Mouse (Mus musculus) leukemia stem cell, adult 10-12 weeks (primary cell): Measurements from ENCODE around the gene Tmem242. TPM values are rescaled to one million over a fixed set of nuclear protein-coding genes. Genes with fewer than 3 reads are reported as not detected.

Experiments used
- polyA plus RNA-seq: library from polyadenylated mRNA; stranded (reverse); fragments of >175 nt; gene quantifications from 2 replicates; pipeline ENCODE4 v1.2.3, GENCODE M21; 2012; ENCODE audit warnings: low replicate concordance

The Tmem242 gene
- polyA plus RNA-seq = 3.2 and 26.5 TPM in 2 replicates

DNA sequence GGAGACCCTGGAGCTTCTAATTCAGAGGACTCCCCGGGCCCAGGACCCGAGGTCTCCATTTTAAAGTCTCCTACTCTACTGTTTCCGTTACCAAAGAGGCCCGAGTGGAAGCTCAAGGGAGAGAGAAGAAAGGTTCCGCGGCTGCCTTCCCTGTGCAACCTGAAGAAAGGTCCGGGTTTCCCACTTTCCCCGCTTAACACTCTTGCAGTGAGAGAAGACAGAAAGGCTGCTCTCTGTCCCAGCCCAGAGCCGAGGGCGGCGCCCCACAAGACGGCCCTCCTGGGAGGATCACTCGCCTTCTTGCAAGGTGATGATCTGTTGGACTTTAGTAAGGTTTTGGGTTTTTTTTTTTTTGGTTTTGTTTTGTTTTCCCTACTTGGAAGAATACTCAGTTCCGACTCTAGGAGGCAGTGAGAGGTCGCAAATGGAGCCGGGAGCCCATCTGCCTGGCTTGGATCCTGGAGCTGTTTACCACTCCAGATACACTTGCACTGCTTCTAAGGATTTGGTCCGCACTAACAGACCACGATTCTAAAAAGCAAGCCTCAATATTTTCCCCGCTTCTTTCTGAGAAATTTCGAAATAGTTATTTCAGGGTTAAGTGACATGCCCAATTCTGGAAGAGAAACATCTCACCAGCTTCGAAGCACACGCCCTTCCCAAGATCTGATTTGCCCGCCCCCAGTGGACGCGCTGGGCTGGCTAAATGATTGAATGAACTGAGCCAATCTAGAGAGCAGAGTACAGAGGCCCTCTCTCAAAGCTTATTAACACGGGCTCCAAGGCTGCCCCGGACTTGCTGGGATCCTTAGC, at the start of gene Tmem242:
Tmem242 (minus strand) TSS at position 101 of the 813 bp plus-strand sequence.

DNA sequence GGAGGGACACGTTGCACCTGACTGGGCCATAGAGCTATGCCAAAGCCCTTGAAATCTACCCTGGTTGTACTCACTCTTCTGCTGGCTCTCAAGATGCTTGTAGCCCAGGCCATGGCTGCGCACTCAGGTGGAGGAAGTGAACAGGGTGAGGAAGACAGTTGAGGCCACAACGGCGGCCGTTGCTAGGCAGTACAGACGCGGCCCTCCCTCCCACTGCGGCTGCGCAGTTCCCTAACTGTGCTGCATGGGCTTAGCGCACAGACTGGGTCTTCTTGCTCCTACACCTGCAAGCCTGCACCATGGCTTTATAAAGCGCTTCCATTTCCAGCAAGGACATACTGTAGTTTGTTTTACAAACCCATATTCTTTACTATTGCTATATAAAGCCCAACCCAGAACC, 21.5 kb downstream of the Tmem242 start, which contains the start of gene Ldhal6b:
Ldhal6b (minus strand) TSS at position 223 of the 400 bp plus-strand sequence.

Other genes with a start within 250 kb of the Tmem242 start
- not detected in 2 replicates for gene Ldhal6b, start 21.5 kb downstream of the Tmem242 start, polyA plus RNA-seq
- 43.9 and 78.3 TPM in 2 replicates for gene Zdhhc14, start 52.3 kb upstream of the Tmem242 start, polyA plus RNA-seq